Mouse (Mus musculus) neural tube, embryonic 15.5 days (tissue): ENCODE data around the gene Slc13a2. TPM values are rescaled to one million over a fixed set of nuclear protein-coding genes. Genes with fewer than 3 reads are reported as not detected.

ENCODE experiments used
- ATAC-seq: fragments of 200-750 bp; cut with Nextera tagmentation; 2 replicates; pipeline ENCODE4 v1.8.0; 2017; ENCODE audit warnings: mild to moderate bottlenecking, moderate TSS enrichment, moderate library complexity; ENCODE audit not compliant: low FRiP score
- H3K27ac ChIP-seq: fragments of 300-500 bp; sonication (generic); replicated peaks from 2 replicates; pipeline ENCODE4 v1.5.1; 2015; ENCODE audit warnings: mild to moderate bottlenecking, inconsistent platforms
- H3K27me3 ChIP-seq: fragments of 300-500 bp; sonication (generic); replicated peaks from 2 replicates; pipeline ENCODE4 v1.6.1; 2015; ENCODE audit warnings: inconsistent platforms
- H3K36me3 ChIP-seq: fragments of 300-500 bp; sonication (generic); 2 replicates; pipeline ENCODE4 v1.6.1; 2015; ENCODE audit warnings: inconsistent platforms
- H3K4me1 ChIP-seq: fragments of 300-500 bp; sonication (generic); 2 replicates; pipeline ENCODE4 v1.6.1; 2015; ENCODE audit warnings: inconsistent platforms
- H3K4me2 ChIP-seq: fragments of 300-500 bp; sonication (generic); 2 replicates; pipeline ENCODE4 v1.6.1; 2015; ENCODE audit warnings: inconsistent platforms, mild to moderate bottlenecking, moderate library complexity
- H3K4me3 ChIP-seq: fragments of 300-500 bp; sonication (generic); replicated peaks from 2 replicates; pipeline ENCODE4 v1.5.1; 2015; ENCODE audit warnings: mild to moderate bottlenecking, inconsistent platforms
- H3K9ac ChIP-seq: fragments of 300-500 bp; sonication (generic); replicated peaks from 2 replicates; pipeline ENCODE4 v1.6.1; 2015; ENCODE audit warnings: mild to moderate bottlenecking, inconsistent platforms
- H3K9me3 ChIP-seq: fragments of 300-500 bp; sonication (generic); replicated peaks from 2 replicates; pipeline ENCODE4 v1.6.1; 2016; ENCODE audit warnings: inconsistent platforms
- WGBS: fragments of 180-500 bp; shearing (Covaris S2); methylation state at CpG from one replicate; pipeline ENCODE4 v1.1.7; 2015; ENCODE audit warnings: mixed read lengths; 5-methylcytosine and 5-hydroxymethylcytosine counted together
- polyA plus RNA-seq: library from polyadenylated mRNA; unstranded; fragments of >200 nt; fragmentation: Nextera tagmentation; extraction: Ambion mirVana; gene quantifications from 2 replicates; pipeline ENCODE4 v1.2.1, GENCODE M21; 2015

Slc13a2 gene
- polyA plus RNA-seq, 1 experiment from 2014 or later, result not detected

DNA sequence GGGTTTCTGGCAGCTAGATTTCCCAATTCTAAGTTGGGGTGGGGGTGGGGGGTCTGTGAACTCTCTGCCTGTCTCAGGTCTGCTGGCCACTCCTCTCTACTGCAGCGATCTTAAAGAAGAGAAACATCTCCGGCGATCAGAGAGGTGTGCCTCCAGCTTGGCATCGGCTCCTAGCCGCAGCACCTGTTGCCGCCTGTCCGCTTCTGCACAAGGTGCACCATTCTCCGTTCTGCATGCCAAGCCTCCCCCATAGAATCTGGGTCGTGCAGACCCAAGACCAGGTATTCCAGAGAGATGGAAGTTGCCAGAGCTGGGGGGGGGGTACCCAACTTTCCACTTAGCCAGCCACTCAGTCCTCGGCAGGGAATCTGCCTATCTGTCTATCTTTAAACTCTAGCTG is 36.2 kb downstream of the Slc13a2 start:
- 88% methylated on average over 10 of the region's 10 CpGs for WGBS
- H3K4me3 ChIP-seq, result no peak overlapping the region
- H3K4me1 ChIP-seq, result no peaks in the 10 kb centered on the region
- no peak for ATAC-seq
- H3K36me3 ChIP-seq, result no peaks in the 10 kb centered on the region
- H3K27ac ChIP-seq, result no peak overlapping the region
- no peaks in the 10 kb centered on the region for H3K27me3 ChIP-seq
- no peaks in the 10 kb centered on the region for H3K9me3 ChIP-seq
- H3K9ac ChIP-seq, result no peak overlapping the region
- H3K4me2 ChIP-seq, result no peak overlapping the region

DNA sequence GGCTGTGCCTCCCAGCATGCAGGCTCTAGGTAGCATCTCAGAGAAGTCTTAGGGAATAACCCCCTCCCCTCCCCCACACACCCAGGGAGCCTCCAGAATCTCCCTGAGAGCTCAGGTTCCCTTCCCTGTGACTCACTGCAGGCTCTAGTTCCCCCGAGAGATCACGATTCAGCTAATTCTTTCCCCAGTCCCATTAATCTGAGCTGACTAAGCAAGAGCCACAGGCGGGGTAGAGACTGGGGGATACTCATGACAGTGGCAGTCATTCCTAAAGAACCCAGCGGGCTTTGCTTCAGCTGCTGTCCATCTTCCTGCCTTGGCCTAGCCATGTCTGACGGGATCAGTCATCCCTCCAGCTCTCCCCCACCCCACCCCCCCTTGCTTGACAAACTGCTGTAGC is 39.3 kb downstream of the Slc13a2 start:
- H3K36me3 ChIP-seq, result no peaks in the 10 kb centered on the region
- H3K27ac ChIP-seq, result no peak overlapping the region
- no peaks in the 10 kb centered on the region for H3K27me3 ChIP-seq
- H3K4me1 ChIP-seq, result no peaks in the 10 kb centered on the region
- ATAC-seq, result no peak
- 49% methylated on average over 5 of the region's 5 CpGs for WGBS
- no peak overlapping the region for H3K4me2 ChIP-seq
- no peaks in the 10 kb centered on the region for H3K9me3 ChIP-seq
- H3K9ac ChIP-seq, result no peak overlapping the region
- H3K4me3 ChIP-seq, result no peak overlapping the region

DNA sequence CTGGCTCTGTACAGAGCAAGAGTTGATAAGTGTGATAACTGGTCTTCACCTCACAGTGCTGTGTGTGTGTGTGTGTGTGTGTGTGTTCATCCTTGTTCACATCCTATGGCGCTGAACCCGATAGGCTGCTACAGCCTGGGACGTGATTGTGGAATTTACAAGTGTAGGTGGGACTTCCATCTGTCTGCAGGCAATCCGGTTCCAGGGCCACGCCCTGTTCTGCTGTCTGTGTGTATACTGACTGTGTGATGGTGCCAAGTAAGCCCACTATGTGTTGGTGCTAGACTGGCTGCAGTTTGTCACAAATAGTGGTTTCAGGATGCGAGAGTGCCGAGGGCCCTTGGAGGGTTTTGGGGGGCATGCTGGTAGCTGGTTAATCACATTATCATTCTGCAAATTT is 39.7 kb downstream of the Slc13a2 start:
- no peak overlapping the region for H3K9ac ChIP-seq
- no peaks in the 10 kb centered on the region for H3K4me1 ChIP-seq
- H3K9me3 ChIP-seq, result no peaks in the 10 kb centered on the region
- no peak for ATAC-seq
- H3K27ac ChIP-seq, result no peak overlapping the region
- H3K36me3 ChIP-seq, result no peaks in the 10 kb centered on the region
- no peak overlapping the region for H3K4me2 ChIP-seq
- no peaks in the 10 kb centered on the region for H3K27me3 ChIP-seq
- 83% methylated on average over 7 of the region's 7 CpGs for WGBS
- H3K4me3 ChIP-seq, result no peak overlapping the region

DNA sequence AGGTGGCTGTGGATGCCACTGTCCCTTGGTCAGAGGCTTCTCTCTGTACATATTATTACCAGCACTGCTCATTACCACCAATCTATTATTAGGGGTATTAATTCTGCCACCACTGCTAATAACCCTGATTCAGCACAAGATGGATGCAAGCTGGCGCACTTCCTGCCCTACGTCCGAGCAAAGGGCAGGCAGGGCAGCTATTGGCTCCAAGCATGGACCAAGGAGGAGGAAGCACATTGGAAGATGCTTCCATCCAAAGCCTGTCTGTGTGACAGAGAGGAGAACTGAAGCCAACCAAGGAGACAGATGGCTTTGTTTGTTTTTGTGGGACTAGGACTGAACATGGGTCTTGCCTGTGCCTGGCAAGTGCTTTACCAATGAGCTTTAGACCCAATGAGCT is 41.0 kb downstream of the Slc13a2 start:
- Histone ChIP-seq H3K9ac (no peak overlapping the region), H3K9me3 (no peaks in the 10 kb centered on the region), H3K36me3 (no peaks in the 10 kb centered on the region), H3K4me3 (no peak overlapping the region), H3K4me2 (no peak overlapping the region), H3K27ac (no peak overlapping the region), H3K4me1 (no peaks in the 10 kb centered on the region), H3K27me3 (no peaks in the 10 kb centered on the region)
- ATAC-seq, result no peak
- WGBS, result 86% methylated on average over 3 of the region's 3 CpGs

DNA sequence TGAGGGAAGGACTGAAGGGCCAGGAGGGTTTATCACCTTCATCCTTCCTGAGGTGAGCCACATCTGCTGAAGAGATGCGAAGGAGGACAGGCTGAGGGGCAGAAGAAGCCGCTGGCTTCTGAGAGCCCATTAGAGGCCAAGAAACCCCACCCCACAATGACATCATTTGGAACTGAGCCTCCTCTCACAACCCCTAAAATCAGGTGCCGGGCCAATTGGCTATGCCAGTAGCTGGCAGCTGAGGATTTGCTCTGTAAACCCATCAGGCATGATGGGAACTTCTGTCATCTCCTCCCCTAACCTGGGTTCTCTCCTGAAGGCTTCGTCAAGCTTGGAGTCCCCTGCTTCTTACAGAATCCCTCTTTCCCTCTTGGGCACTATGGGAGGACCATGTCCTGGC is 41.7 kb downstream of the Slc13a2 start:
- H3K9me3 ChIP-seq, result no peaks in the 10 kb centered on the region
- H3K4me1 ChIP-seq, result no peaks in the 10 kb centered on the region
- WGBS, result 77% methylated on average over 4 of the region's 4 CpGs
- no peak overlapping the region for H3K4me2 ChIP-seq
- H3K4me3 ChIP-seq, result no peak overlapping the region
- no peaks in the 10 kb centered on the region for H3K36me3 ChIP-seq
- ATAC-seq, result no peak
- no peak overlapping the region for H3K27ac ChIP-seq
- no peaks in the 10 kb centered on the region for H3K27me3 ChIP-seq
- no peak overlapping the region for H3K9ac ChIP-seq

DNA sequence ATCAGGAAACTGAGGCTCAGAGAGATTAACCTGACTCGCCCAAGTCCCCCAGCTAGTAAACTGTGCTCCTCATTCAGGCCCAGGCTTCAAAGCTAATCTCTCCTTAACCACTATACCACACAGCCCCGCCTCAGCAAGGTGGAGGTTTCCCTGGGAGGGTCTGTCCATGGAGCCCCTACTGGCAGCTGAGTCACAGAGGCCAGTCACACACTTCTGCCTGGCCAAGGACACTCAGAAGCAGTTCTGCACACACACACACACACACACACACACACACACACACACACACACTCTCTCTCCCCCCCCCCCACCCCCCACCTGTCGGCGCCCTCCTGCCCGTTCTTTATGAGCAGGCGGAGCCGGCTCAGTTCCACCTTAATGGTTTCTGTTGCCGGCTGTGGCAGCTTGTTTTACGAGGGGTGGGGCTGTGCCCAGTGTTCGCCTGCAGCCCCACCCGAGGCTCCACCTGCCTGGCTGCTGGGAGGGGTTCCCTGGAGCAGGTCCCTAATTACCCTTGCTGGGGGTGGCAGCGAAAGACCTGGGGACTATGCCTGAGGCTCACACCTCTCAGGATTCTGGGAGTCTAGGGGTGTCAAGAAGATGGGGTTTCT is 44.4 kb downstream of the Slc13a2 start:
- Histone ChIP-seq H3K9me3 (no peaks in the 10 kb centered on the region), H3K36me3 (no peaks in the 10 kb centered on the region), H3K9ac (no peak overlapping the region), H3K27ac (no peak overlapping the region), H3K27me3 (no peaks in the 10 kb centered on the region), H3K4me2 (no peak overlapping the region), H3K4me3 (no peak overlapping the region), H3K4me1 (no peaks in the 10 kb centered on the region; the same call in 1 of the 2 replicates)
- ATAC-seq, result no peak
- WGBS, result 24% methylated on average over 11 of the region's 12 CpGs

DNA sequence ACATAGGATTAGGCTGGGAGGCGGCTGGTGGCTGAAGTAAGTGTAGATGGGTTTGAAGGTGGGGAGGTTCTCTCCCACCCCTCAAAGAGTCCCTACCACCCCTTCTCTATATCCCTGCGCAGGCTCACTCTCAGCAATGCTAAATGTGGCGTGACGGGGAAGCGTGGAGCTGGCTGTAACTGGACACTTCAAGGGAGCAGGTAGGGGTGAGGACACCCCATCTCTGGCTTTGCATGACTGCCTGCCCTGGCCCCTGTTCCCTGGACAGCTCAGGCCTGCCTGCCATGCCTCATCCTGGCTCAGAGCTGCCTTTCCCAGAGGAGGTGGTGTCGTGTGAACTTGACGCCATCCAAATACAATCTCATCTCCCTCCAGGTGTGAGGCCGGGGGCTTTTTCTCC is 47.9 kb downstream of the Slc13a2 start:
- no peaks in the 10 kb centered on the region for H3K36me3 ChIP-seq
- H3K27me3 ChIP-seq, result no peaks in the 10 kb centered on the region
- H3K4me2 ChIP-seq, result no peak overlapping the region
- ATAC-seq, result no peak
- no peaks in the 10 kb centered on the region for H3K9me3 ChIP-seq
- WGBS, result 86% methylated on average over 8 of the region's 8 CpGs
- no peaks in the 10 kb centered on the region; the same call in 1 of the 2 replicates for H3K4me1 ChIP-seq
- H3K27ac ChIP-seq, result no peak overlapping the region
- no peak overlapping the region for H3K4me3 ChIP-seq
- H3K9ac ChIP-seq, result no peak overlapping the region

DNA sequence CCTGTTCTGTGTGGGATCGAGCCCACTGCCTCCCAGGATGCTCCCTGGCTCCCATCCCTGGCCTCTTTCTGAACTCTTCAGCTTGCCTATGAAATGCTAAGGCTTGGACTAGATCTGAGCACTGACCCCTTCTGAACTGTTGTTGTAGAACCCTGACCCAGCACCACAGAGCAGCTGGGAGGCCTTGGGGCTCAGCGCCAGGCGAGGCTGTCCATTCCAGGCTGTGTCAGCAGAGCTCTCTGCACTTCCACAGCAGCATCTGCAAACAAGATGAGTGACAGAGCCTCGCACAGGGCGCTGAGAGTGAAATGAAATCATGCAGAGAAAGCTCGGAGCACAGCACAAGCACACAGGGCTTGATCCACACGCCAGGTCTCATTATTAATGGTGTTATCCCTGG is 49.4 kb downstream of the Slc13a2 start:
- no peak overlapping the region for H3K4me2 ChIP-seq
- no peak overlapping the region for H3K9ac ChIP-seq
- H3K27me3 ChIP-seq, result no peaks in the 10 kb centered on the region
- ATAC-seq, result no peak
- H3K27ac ChIP-seq, result no peak overlapping the region
- H3K9me3 ChIP-seq, result no peaks in the 10 kb centered on the region
- no peaks in the 10 kb centered on the region; the same call in 1 of the 2 replicates for H3K4me1 ChIP-seq
- H3K36me3 ChIP-seq, result no peaks in the 10 kb centered on the region
- WGBS, result 64% methylated on average over 7 of the region's 7 CpGs
- no peak overlapping the region for H3K4me3 ChIP-seq

DNA sequence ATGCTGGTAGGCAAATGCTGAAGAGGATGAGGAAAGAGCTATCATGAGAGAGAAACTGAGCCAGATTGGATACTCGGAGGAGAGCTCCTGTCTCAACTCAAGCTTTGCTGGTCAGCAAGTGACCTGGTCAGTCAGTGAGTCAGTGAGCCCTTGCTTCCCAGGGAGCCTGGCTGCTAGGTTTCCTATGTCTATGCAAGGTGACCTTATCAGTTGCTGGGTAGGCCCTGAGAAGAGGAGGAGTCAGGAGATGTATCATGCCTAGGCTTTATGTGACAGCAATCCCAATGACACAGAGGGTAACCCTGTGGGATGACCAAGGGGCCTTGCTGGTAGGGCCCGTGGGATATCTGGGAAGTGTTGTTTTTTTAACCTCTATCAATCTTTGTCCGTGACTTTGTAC is 49.9 kb downstream of the Slc13a2 start:
- H3K9me3 ChIP-seq, result no peaks in the 10 kb centered on the region
- H3K27ac ChIP-seq, result no peak overlapping the region
- H3K4me1 ChIP-seq, result no peaks in the 10 kb centered on the region; the same call in 1 of the 2 replicates
- H3K9ac ChIP-seq, result no peak overlapping the region
- no peak for ATAC-seq
- no peak overlapping the region for H3K4me2 ChIP-seq
- 84% methylated on average over 3 of the region's 3 CpGs for WGBS
- no peak overlapping the region for H3K4me3 ChIP-seq
- no peaks in the 10 kb centered on the region for H3K36me3 ChIP-seq
- H3K27me3 ChIP-seq, result no peaks in the 10 kb centered on the region

DNA sequence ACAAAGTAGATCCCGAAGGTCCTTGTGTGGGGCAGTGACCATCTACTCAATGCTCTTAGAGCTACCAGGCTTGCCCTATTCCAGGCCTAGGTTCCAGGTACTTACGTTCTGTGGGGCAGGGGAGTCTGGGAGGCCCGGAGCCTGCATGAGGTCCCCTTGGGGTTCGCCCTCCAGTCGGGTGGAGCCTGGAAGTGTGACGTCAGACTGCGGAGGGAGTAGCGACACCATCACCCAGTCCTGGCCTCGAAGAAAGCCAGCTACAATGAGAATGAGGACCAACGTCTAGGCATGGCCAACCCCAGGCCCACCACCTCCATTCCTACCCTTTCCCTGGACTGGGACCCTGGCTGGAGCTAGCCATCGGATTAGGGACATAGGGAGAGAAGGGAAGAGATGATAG is 50.3 kb downstream of the Slc13a2 start:
- Histone ChIP-seq H3K4me1 (no peaks in the 10 kb centered on the region; the same call in 1 of the 2 replicates), H3K36me3 (no peaks in the 10 kb centered on the region), H3K27me3 (no peaks in the 10 kb centered on the region), H3K9ac (no peak overlapping the region), H3K27ac (no peak overlapping the region), H3K4me2 (no peak overlapping the region), H3K9me3 (no peaks in the 10 kb centered on the region), H3K4me3 (no peak overlapping the region)
- WGBS, result 93% methylated on average over 11 of the region's 11 CpGs
- ATAC-seq, result no peak

DNA sequence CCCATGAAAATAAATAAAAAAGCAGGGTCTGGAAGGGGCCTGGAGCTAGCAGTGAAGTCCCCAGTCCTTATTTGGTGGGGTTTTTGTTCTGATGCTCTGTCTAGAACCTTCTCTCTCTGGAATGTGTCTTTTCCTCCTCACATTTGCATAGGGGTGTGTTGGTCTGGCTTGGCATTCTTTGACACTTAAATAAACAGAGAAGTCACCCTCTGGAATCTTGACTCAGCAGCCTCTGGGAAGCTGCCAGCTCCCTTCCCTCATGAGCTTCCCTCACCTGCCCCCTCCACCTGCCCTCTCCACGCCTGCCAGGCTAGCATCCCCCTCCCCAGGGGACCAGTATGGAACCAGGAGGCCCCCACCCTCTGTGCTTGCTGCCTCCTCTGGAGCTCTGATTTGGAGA is 51.6 kb downstream of the Slc13a2 start:
- no peak for ATAC-seq
- Histone ChIP-seq H3K27me3 (no peaks in the 10 kb centered on the region; the same call in 1 of the 2 replicates), H3K9ac (no peak overlapping the region), H3K36me3 (no peaks in the 10 kb centered on the region), H3K4me3 (no peak overlapping the region), H3K27ac (no peak overlapping the region), H3K9me3 (no peaks in the 10 kb centered on the region), H3K4me2 (no peak overlapping the region), H3K4me1 (no peaks in the 10 kb centered on the region; the same call in 1 of the 2 replicates)
- WGBS, result 36% methylated on average over 1 of the region's 1 CpGs

DNA sequence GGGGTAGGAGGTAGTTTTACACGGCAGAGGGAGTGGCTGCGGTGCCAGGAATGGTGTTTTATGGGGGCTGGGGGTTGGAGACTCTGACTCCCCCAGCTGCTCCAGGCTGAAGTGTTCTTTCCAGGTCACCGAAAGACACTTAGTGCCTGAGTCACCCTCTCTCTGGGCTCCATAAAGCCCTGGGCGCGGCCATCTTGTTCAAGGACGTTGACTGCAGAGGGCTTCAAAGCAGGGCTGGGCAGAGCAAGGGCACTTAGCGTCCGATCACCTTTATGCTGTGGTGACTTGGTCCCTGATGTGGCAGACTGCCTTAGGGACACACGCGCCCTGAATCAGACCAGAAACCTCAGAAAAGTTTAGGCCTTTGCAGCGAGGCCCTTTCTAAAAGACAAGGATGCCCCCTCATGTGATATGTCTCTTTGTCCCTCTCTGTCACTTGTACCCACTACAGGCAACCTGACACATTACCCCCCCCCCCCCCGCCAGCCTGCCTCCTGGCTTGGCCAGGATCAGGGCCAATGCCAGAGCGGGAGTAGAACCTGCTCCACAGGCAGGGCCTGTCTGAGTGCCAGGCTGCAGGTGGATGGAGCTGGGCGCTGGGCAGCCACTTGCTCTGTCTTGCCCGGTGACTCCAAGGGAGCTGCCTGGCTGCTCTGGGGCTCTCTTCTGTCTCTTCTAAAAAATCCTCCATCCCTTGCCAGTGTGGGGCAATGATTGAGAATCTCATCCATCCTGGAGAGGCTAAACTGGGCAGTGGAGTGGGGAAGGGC is 54.4 kb downstream of the Slc13a2 start:
- no peak for ATAC-seq
- 89% methylated on average over 15 of the region's 15 CpGs for WGBS
- Histone ChIP-seq H3K27ac (no peak overlapping the region), H3K4me1 (no peaks in the 10 kb centered on the region; the same call in 1 of the 2 replicates), H3K9ac (no peak overlapping the region), H3K4me3 (no peak overlapping the region), H3K27me3 (no peaks in the 10 kb centered on the region; the same call in 1 of the 2 replicates), H3K4me2 (no peak overlapping the region), H3K36me3 (no peaks in the 10 kb centered on the region), H3K9me3 (no peaks in the 10 kb centered on the region)
